Mouse (Mus musculus) Patski (cell line): ENCODE results near the gene Mpzl2. TPM values are rescaled to one million over a fixed set of nuclear protein-coding genes. Genes with fewer than 3 reads are reported as not detected.

Source experiments
- ATAC-seq: fragments of 100-300 bp; one replicate; pipeline ENCODE4 v1.8.0; 2021
- CTCF ChIA-PET: fragments of 350-600 bp; sonication (Branson Sonifier 250); formaldehyde crosslinking; loops from one replicate; lab custom pipeline; 2022; ENCODE audit warnings: inconsistent platforms; lab: Charles Lee
- POLR2A ChIA-PET: fragments of 350-600 bp; sonication (Branson Sonifier 250); formaldehyde crosslinking; loops from one replicate; lab custom pipeline; 2022; ENCODE audit warnings: antibody characterized with exemption, inconsistent platforms; lab: Charles Lee
- DNase-seq: peaks from one replicate; pipeline ENCODE4 v3.0.0-alpha.2; 2011; ENCODE audit warnings: low read depth, low spot score
- H3K27me3 ChIP-seq: fragments of 371-371 bp; one replicate; pipeline ENCODE4 v1.5.1; 2021
- CTCF ChIP-seq: fragments of 100-300 bp; IDR thresholded peaks from one replicate; pipeline ENCODE4 v1.5.1; 2021
- in situ Hi-C: fragments of 300-500 bp; cut with MboI; formaldehyde crosslinking; loops from 3 replicates; pipeline ENCODE4 v1.11.1; 2018; ENCODE audit warnings: low pct_unique_long_range_greater_than_20kb, mixed read lengths
- polyA plus RNA-seq: library from polyadenylated mRNA; unstranded; gene quantifications from one replicate; pipeline ENCODE4 v1.2.3, GENCODE M21; 2021

The Mpzl2 gene
- polyA plus RNA-seq, result not detected

GRCm38 (mm10) chr9:45039499-45039898, at the start of gene Mpzl2:
Mpzl2 (plus strand) TSS chr9:45039799.
- peaks cover 68% of the 10 kb centered on the region for H3K27me3 ChIP-seq
- ChIA-PET CTCF (no interaction called here), POLR2A (no interaction called here)
- ATAC-seq, result no peak
- no peak for DNase-seq
- no peak for TF ChIP-seq CTCF
- in situ Hi-C loops, result no loop called here

- CTCF ChIA-PET, result no interaction called here
- POLR2A ChIA-PET, result no interaction called here
- no peak for ATAC-seq
Observed at GRCm38 (mm10) chr9:44991821-44992220, 47.8 kb upstream of the Mpzl2 start.

GRCm38 (mm10) chr9:44992271-44992670, 47.3 kb upstream of the Mpzl2 start:
- peaks cover 37% of the 10 kb centered on the region for H3K27me3 ChIP-seq
- ChIA-PET CTCF (no interaction called here), POLR2A (no interaction called here)
- DNase-seq (no peak), ATAC-seq (no peak)
- in situ Hi-C loops, result no loop called here
- TF ChIP-seq CTCF, result no peak

More at GRCm38 (mm10) chr9:44991821-44992220, 47.8 kb upstream of the Mpzl2 start:
- H3K27me3 ChIP-seq, result peaks cover 38% of the 10 kb centered on the region
- no peak for DNase-seq
- in situ Hi-C loops, result no loop called here
- no peak for TF ChIP-seq CTCF

- H3K27me3 ChIP-seq, result peaks cover 42% of the 10 kb centered on the region
- DNase-seq (peak; percentile 61), ATAC-seq (no peak)
- in situ Hi-C loops, result no loop called here
- no peak for TF ChIP-seq CTCF
- ChIA-PET CTCF (interaction anchor here (1.7 kb wide), 1 partner anchor 8 kb away, joined by 3 read pairs; no protein-coding TSS in a partner anchor), POLR2A (interaction anchor here (0.9 kb wide), 1 partner anchor 14 kb away, joined by 3 read pairs; no protein-coding TSS in a partner anchor)
Observed at GRCm38 (mm10) chr9:44993268-44993667, 46.3 kb upstream of the Mpzl2 start.

GRCm38 (mm10) chr9:44994962-44995361, 44.6 kb upstream of the Mpzl2 start:
- no peak for ATAC-seq
- DNase-seq, result no peak
- TF ChIP-seq CTCF, result no peak
- POLR2A ChIA-PET, result no interaction called here
- CTCF ChIA-PET, result no interaction called here
- peaks cover 44% of the 10 kb centered on the region for H3K27me3 ChIP-seq
- in situ Hi-C loops, result no loop called here

- no peak for DNase-seq
- TF ChIP-seq CTCF, result no peak
- ChIA-PET CTCF (no interaction called here), POLR2A (no interaction called here)
- H3K27me3 ChIP-seq, result peaks cover 52% of the 10 kb centered on the region
- in situ Hi-C loops, result no loop called here
- no peak for ATAC-seq
Observed at GRCm38 (mm10) chr9:44996590-44996989, 43.0 kb upstream of the Mpzl2 start.

GRCm38 (mm10) chr9:44998138-44998537, 41.5 kb upstream of the Mpzl2 start:
- no peak for TF ChIP-seq CTCF
- ATAC-seq (no peak), DNase-seq (no peak)
- POLR2A ChIA-PET, result no interaction called here
- peaks cover 67% of the 10 kb centered on the region for H3K27me3 ChIP-seq
- in situ Hi-C loops, result no loop called here
- CTCF ChIA-PET, result interaction anchor here (1.6 kb wide), 1 partner anchor 25 kb away, joined by 6 read pairs; no protein-coding TSS in a partner anchor

- ATAC-seq (no peak), DNase-seq (no peak)
- in situ Hi-C loops, result no loop called here
- no peak for TF ChIP-seq CTCF
- H3K27me3 ChIP-seq, result peaks cover 77% of the 10 kb centered on the region
- ChIA-PET POLR2A (no interaction called here), CTCF (no interaction called here)
Observed at GRCm38 (mm10) chr9:44999171-44999570, 40.4 kb upstream of the Mpzl2 start.

GRCm38 (mm10) chr9:44999776-45000175, 39.8 kb upstream of the Mpzl2 start:
- H3K27me3 ChIP-seq, result peaks cover 80% of the 10 kb centered on the region
- no peak for TF ChIP-seq CTCF
- ChIA-PET CTCF (no interaction called here), POLR2A (no interaction called here)
- in situ Hi-C loops, result no loop called here
- no peak for ATAC-seq
- no peak for DNase-seq

- no peak for ATAC-seq
- CTCF ChIA-PET, result no interaction called here
- POLR2A ChIA-PET, result no interaction called here
Observed at GRCm38 (mm10) chr9:45000249-45000648, 39.4 kb upstream of the Mpzl2 start.

GRCm38 (mm10) chr9:45007404-45007803, 32.2 kb upstream of the Mpzl2 start:
- ChIA-PET CTCF (no interaction called here), POLR2A (interaction anchor here (0.9 kb wide), 1 partner anchor 14 kb away, joined by 3 read pairs; no protein-coding TSS in a partner anchor)
- no peak for ATAC-seq
- no peak for DNase-seq
- in situ Hi-C loops, result no loop called here
- H3K27me3 ChIP-seq, result peaks cover 58% of the 10 kb centered on the region
- TF ChIP-seq CTCF, result no peak

More at GRCm38 (mm10) chr9:45000249-45000648, 39.4 kb upstream of the Mpzl2 start:
- no peak for TF ChIP-seq CTCF
- in situ Hi-C loops, result no loop called here
- H3K27me3 ChIP-seq, result peaks cover 79% of the 10 kb centered on the region
- no peak for DNase-seq

GRCm38 (mm10) chr9:45008342-45008741, 31.3 kb upstream of the Mpzl2 start:
- peaks cover 50% of the 10 kb centered on the region for H3K27me3 ChIP-seq
- ATAC-seq (no peak), DNase-seq (no peak)
- in situ Hi-C loops, result no loop called here
- ChIA-PET CTCF (no interaction called here), POLR2A (no interaction called here)
- TF ChIP-seq CTCF, result no peak
